Mouse (Mus musculus) heart, postnatal 36 days (tissue): Measurements from ENCODE around the gene Atp1a1. TPM values are rescaled to one million over a fixed set of nuclear protein-coding genes. Genes with fewer than 3 reads are reported as not detected.

Experiments
- DNase-seq, 2 experiments: peaks; one replicate each; pipeline ENCODE4 v3.0.0; 2021 to 2022
- intact Hi-C: fragments of 180-260 bp; cut with DNase I; formaldehyde crosslinking; loops from one replicate; pipeline ENCODE4 v1.15.1; 2025
- total RNA-seq, 2 experiments: library from RNA; stranded (reverse); gene quantifications; 2 replicates each; pipeline ENCODE4 v1.2.3; 2021

Atp1a1 gene
- total RNA-seq, 2 experiments from 2014 or later, result 564 to 643 TPM

DNA sequence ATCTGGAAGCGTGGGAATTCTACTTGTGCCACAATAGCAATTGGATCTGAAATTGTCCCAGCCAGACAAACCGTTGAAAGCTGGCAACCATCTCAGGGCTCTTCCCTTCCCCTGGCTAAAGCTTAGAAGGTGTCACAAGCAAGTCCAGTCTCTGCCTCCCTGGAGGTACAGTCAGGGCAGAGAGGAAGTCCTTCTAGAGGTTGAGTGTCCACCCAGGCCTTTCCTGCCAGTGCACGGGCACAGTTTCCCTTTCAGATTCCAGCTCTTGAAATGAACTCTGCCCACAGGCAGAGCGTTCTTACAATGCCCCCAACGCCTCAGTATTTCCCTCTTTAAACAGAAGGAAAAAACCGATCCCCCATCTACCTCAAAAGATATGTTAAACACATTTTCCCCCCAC is 11.4 kb upstream of the Atp1a1 start:
- DNase-seq, result no peak
- intact Hi-C loops, result loop anchor here (5.0 kb wide), 2 partner anchors 109 to 124 kb away; no protein-coding TSS in a partner anchor

DNA sequence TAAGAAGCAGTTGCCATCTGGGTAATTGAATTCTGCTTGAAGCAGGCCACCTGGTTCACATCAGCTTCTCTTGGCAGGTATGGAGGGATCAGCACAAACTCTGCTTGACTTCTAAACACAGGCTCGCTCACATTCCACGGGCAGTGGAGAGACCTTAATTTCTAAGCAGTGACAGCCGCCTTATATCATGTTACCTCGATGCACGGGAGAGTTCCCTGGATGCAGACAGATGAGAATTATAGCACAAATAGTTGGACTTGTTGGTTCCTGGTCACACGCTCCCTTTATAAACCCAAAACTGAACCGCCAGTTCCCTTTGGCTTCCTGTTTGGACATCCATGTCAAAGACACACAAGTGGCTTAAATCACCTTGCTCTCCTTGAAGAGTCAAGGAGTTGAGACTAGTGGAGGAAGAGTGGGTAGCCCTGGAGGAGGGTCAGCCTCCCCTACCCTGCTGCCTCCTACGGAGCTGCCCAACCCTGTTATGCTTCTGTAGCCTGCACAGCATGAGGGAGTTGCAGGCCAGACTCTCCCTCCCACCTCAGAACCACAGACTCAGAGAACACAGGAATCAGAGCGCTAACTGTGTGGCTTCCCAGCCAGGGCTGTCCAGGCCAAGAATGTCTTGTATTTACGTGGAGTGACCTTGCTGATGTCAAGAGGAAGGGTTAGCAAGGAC is 7.5 kb upstream of the Atp1a1 start:
- no peak for DNase-seq
- intact Hi-C loops, result no loop called here

DNA sequence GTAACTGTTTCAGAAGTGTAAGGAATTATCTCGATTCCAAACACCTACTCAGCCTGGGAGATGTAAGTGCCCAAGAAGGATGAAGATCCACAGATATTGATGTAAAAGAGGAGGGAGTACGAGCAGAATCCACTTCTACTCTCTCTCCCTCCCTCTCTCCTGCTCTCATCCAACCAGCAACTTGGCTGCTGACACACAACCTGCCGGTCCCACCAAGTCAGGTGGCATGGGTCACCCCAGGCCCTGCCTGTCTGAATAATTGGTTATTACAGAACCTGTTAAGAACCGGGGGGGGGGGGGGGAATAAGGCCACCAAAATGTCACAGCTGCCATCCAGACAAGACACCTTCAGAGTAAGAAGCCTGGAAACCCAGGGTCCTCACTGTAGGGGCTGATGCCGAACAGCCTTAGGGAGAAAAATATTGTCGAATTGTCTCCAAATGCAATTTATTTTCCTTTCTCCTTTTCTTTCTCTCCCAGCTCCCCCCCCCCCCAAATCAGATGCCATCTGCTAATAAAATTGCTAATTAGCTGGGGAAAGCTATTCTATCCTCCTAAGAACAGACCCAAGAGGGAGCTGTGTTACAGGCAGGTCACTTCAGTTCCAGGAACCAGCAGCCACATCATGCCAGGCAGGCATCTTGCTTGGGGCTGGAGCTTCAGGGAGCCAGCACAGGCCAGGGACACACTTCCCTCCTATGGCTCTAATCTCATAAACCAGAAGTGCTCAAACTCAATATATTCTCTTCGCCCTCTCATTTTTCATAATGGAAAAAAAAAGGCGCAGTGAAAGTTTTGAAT is 6.7 kb upstream of the Atp1a1 start:
- DNase-seq, result no peak
- intact Hi-C loops, result no loop called here

DNA sequence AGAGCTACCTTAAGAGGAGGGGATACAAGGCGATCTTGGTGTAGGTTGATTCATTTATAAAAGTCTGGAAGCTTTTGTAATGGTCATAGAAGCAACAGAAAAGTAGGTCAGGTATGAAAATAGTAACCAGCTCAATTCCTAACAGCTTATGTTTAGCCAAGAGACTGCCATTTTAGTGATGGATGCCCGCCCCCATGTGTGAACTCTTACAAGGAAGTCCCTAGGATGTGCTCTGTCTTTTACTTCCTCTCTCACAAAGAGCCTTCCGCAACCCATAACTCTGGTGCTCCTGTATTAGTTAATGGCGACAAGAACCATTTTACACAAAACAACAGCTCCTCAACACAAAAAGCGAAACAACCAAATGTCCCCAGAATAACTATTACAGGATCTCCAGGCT is 4.8 kb upstream of the Atp1a1 start:
- DNase-seq, result no peak
- intact Hi-C loops, result loop anchor here (10.0 kb wide), 1 partner anchor 685 kb away; the partner anchor contains the start of gene Trim45

DNA sequence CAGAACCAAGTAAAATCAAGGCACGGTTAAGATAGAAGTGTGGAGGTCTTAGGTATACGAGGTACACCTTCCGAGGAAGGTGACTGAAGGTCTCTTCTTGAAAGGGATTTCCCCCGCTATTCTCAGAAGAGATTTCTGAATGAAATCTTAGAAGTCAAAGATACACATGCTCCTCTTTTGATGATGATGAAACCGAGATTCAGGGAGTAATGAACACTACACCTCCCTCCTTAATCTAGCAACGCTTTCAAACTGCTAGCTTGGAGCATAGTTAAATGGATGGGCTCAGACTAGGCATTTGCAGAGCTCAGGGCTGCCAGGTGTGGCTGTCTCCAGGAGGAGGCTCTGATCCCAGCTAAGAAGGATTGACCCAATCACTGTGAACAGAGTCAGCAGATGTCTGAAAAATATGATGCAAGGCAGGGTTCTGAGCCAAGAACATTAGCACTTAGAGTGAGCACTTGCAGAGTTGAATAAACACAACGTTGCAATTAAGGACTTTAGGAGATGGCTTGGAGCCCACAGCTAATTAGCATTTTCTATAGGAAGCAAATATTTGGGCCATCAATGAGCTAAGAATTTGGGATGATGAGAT is 2.5 kb upstream of the Atp1a1 start:
- no peak for DNase-seq
- intact Hi-C loops, result loop anchor here (10.0 kb wide), 1 partner anchor 682 kb away; the partner anchor contains the start of gene Trim45

DNA sequence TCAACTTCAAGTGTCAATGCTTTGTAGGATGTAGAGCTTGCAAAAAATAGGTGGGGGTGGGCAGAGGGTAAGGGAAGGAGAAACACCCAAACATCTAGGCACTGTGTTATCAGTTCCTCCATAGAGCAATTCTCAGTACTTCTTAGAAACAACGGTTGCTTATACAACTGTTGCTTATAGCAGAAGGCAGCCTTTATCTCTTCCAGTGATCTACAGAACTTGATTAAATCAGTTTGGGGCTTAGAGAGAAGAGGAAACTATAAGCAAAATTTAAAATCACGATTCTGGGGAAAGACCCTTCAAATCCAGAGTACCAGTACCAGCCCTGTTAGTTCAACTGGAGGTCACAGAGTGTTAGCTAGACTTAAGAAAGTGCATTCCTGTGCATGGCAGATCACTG is 1.2 kb upstream of the Atp1a1 start:
- DNase-seq, result no peak
- intact Hi-C loops, result loop anchor here (2.0 to 10.0 kb wide), 2 partner anchors 201 to 681 kb away; partner anchors contain the start of gene Trim45

DNA sequence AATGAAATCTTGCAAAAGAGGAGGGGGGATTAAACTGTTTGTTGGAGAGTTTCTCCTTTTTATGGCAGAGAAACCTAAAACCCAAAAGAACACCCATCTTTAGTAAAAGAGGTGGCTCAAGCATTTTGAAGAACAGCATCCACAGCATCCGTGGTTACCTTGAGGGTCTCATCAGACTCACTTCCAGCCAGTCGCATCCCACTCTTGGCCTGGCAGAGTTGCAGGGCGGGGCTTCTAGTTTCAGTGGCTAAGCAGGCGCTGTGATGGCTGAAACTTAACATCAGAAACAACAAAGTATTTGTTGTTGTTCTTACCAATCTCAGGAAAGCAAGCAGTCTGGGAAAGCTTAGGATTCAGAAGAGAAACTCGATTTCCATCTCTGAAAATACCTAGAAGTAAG is 807 bp upstream of the Atp1a1 start:
- intact Hi-C loops, result loop anchor here (2.0 to 10.0 kb wide), 2 partner anchors 202 to 680 kb away; partner anchors contain the start of gene Trim45

DNA sequence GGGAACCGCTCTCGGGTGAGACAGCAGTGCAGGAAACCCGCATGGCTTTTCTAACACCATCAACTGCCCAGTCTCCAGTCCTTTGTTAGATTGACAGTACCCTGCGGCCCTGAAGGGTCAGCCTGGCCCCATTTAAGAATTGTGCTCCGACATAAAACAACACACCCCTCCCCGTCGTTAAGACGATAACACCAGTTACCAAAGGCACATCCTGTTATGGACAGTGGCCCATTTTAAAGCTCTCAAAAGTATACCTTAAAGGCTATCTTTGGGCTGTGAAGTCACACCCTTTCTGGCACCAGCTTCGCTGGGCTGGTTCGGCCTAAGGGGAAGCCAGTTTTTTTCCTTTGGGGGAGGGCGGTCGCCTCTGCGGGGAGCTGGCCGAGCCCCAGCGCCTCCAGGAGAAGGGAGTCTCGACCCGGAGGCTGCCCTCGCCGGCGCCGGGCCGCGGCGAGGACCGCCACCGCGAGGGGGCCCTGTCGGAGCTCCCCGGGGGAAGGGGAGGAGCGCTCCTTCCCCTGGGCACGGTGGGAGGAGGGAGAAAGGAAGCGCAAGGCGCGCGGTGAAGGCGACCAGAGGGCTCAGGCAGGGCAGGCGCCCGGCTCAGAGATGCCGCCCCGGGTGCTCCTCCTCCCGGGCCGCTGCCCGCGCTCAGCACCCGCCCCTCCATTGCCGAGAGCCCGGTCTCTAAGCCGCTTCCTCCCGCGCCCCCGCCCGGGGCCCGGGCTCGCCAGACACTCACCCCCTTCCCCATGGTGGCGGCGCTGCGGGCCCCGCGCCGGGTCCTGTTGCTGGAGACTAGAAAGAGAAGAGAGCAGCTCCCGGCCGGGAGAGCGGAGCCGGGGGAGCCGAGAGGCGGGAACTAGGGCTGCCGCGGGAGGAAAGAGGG is 579 bp downstream of the Atp1a1 start:
- peak; percentile 79 to 89 for DNase-seq
- intact Hi-C loops, result loop anchor here (2.0 to 10.0 kb wide), 3 partner anchors 108 to 679 kb away; partner anchors contain the start of gene Trim45

More for the DNA sequence above, 807 bp upstream of the Atp1a1 start:
- DNase-seq, result no peak

DNA sequence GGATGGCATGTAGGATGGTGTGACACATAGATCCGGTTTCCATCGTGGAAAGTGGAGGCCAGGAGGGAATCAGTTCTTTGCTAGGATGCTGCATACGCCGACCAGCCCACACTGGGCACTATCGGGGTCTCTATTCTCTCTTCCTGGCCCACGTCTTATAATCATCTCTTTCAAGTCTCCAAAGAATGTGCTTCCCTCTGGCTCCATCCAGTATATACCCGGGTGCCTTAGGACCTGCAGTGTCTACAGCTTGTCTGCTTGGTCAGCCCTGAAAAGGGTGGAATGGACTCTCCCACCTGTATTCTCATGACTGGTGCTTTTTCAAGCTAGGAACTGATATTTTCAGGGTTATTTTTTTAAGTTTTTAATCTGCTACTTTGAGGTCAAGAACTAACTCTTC is 1.3 kb downstream of the Atp1a1 start:
- no peak for DNase-seq
- intact Hi-C loops, result loop anchor here (5.0 to 10.0 kb wide), 2 partner anchors 109 to 678 kb away; partner anchors contain the start of gene Trim45

DNA sequence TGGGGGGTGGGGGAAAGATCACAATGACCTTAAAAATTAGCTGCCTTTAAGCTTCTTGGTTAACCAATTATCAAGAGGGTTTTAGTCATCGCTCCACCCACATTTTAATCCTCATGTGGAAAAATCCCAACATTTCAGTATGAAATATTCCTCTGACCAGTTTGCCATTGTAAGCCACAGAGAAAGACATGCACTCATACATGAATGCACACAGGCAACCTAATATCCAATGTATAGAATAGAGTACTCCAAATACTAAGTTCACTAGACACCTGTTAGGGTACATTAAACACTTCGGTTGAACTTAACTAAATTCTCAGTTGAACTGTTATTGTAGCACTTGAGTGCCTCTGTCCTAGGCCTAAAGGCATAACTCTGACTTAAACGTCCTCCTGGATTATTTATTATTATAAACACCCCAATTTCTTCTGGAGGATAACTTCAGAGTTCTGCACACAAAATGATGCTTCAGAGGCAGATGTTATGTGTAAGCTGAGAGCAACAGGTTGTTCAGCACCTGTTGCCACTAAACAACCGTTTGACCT is 1.9 kb downstream of the Atp1a1 start:
- intact Hi-C loops, result loop anchor here (5.0 to 10.0 kb wide), 2 partner anchors 110 to 678 kb away; partner anchors contain the start of gene Trim45

DNA sequence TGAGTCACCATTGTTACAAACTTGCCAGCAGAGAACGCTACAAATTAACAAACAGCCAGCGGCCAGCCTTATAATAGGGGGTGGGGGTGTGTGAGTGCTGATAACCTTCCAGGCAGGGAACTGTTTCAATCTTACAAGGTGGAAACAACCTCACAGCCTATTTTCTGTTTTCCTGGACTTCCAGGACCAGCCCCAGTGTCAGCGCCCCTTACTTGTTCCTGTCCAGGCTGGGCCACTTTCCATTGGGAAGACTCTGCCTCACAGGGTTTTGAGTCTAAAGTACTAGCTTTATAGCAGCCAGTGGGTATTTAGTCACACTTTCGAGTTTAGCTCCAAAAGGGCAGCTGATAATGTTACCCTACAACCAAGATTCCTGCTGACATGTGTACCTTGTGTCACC is 2.8 kb downstream of the Atp1a1 start:
- intact Hi-C loops, result loop anchor here (2.0 to 10.0 kb wide), 3 partner anchors 95 to 677 kb away; partner anchors contain the start of gene Trim45
- DNase-seq, result no peak

More for the DNA sequence above, 1.9 kb downstream of the Atp1a1 start:
- DNase-seq, result no peak

DNA sequence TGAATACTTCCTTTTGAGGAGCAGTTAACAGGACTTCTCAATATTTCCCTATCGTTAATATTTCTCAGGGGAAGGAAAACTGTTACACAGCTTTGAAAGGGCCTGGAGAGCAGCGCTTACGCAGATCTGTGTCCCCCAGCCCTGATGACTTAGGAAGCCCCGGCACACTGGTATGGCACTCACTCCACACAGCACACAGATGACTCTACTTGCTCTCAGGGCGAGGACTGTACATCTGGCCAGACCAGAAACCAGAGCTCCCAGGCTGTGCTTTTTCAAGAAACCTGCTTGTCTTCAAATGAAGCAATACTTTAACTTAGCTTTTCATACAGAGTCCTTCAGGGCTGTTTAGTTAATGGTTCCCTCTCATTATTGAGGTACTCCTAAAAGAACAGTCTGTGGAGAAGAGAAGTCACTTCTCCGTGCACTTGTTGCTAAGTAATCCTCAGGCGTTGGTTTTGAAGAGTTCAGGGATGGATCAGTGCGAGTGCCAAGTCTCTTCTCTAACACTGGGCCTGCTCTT is 3.4 kb downstream of the Atp1a1 start:
- intact Hi-C loops, result loop anchor here (2.0 to 10.0 kb wide), 3 partner anchors 94 to 676 kb away; partner anchors contain the start of gene Trim45
- no peak for DNase-seq

DNA sequence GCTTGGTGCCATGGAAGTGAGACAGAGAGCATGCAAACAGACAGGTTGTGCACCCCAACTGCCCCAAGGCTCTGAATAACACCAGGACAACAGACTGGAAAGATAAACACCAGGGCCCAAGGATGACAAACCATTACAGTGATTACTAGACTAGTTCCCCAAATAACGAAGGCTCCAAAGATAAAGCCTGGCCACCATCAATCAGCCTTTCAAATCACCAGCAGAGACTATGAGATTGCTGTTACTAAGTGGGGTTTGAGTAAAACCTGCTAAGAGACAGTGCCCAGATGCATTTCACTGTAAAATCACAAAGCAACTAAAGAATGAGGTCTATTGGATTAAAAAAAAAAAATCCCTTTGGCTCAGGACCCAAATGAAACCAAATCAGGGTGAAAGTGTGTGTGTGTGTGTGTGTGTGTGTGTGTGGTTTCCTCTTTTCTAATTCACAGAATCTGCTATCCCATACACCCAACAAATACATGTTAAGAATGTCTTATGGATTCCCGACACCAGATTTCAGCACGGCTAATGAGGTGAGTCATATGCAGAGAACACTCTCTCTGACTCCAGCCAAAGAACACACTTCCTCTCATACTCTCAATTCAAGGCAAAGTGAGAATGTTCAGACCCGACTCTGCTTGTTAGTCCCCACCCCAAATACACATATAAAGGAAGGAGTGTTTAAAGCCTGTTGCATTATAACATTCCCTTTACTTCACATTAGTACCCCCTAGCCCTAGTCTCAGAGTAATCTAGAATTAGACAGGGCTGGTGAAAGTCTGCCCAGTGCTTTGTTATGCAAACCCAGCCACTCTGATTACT is 4.4 kb downstream of the Atp1a1 start:
- intact Hi-C loops, result loop anchor here (2.0 to 10.0 kb wide), 3 partner anchors 93 to 675 kb away; partner anchors contain the start of gene Trim45
- DNase-seq, result no peak

DNA sequence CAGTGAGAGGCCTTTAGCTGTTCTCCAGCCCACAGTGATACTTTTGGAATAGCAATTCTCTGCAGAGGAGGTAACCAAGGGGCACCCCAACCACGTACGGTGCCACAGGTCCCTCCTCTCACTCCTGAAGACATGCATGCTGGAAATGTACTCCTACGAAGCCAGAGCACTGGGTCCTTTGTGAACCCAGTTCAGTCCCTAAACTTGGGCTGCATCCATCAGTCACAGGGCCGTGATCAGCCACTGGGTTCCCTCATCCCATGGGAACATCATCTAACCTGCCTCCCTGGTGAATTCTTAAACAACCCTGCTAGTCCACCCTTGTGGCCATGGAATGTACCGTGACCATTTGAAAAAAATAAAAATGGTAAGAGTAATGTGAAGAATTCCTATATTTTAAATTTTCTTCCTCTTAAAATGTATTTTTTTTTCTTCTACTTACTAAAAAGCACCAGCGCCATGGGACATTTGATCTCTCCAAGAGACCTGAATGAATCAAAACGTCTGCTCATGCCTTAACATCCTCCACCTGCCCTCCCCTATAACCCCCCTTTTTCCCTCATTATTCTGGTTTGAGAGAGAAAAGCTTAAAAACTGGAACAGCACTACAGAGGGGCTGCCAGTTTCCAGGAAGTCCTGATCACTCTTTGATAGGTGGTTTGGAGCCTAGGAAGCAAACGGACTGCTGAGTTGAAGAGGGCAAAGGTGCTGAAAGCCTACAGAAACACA is 5.1 kb downstream of the Atp1a1 start:
- no peak for DNase-seq
- intact Hi-C loops, result no loop called here

DNA sequence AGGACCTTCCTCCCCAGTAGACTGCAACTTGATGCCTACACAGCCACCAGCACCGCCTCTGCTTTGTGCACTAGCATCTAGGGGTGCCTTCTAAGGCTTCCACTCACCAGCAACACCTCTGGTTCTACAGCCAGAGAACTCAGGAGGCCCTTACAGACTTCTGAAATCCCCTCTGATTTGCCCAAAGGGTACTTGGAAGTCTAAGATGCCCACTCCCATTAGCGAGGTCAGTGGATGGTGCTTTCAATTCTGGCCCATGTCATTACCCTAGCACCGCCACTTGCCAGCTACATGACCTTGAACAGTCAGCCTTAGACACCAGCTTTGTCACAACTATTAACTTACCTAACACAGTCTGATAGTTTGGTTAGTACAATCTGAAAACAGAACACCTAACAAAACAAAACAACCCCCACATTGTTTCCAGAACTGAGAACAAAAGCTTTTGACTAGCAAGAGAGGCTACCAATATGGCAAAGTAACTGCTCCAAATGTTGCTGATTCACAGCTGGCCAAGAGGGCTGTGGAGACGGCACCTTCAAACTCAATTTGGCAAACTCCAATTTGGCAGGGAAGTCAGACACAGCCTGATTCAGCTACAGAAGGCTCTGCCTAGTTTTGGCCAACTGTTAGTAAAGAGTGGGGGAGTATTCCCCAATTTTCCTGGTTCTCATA is 6.1 kb downstream of the Atp1a1 start:
- intact Hi-C loops, result no loop called here

DNA sequence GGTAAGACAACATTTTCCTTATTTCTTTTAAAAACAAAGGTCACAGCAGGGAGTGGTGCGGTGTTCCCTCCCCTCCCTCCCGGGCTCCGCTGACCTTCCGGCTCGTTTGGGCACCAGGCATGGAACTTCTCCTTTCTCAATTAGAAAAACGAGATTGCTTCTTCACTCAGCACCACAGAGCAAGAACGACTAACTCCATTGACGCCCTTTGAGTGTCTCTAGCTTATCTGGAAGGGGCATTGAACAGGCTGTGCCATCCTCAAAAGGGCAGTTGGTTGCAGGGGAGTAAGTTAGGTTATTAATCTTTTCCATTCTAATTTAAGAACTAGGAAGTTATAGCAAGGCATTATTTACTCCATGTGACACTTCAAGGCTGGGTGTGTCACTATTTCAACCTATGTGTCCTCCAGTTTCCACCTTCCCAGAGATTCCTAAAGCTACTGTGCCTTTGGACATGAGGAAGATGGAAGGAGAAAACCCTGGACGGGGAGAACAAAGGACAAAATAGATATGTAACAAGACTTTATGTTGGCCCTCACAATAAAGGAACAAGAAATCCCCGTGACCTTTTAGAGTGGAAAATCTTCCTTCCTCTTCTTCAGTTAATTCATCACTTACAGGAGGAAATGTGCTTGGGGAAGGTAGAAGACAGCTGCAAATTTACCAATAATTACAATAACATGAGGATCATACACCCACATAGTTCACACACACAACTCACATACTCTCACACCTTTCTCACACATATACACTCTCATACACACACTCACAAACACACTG is 7.0 kb downstream of the Atp1a1 start:
- intact Hi-C loops, result loop anchor here (2.0 kb wide), 1 partner anchor 45 kb away; no protein-coding TSS in a partner anchor
- DNase-seq, result no peak

More for the DNA sequence above, 6.1 kb downstream of the Atp1a1 start:
- DNase-seq, result no peak
